Mouse (Mus musculus): ENCODE results near the gene Traf3. TPM values are rescaled to one million over a fixed set of nuclear protein-coding genes. Genes with fewer than 3 reads are reported as not detected.

Gene Traf3
- polyA plus RNA-seq, 1 experiment from 2014 or later = 8.9 TPM

GRCm38 (mm10) chr12:111241916-111242315, 75.7 kb downstream of the Traf3 start:
- H3K4me1 ChIP-seq = peaks cover 9% of the 10 kb centered on the region
- no peak overlapping the region for H3K4me3 ChIP-seq
- H3K4me2 ChIP-seq = no peak overlapping the region
- no peaks in the 10 kb centered on the region for H3K27me3 ChIP-seq
- no peaks in the 10 kb centered on the region for H3K9me3 ChIP-seq
- WGBS = 95% methylated on average over 6 of the region's 6 CpGs
- no peak overlapping the region for H3K9ac ChIP-seq
- ATAC-seq (ENCODE audit: borderline replicate concordance, extremely low read depth, low FRiP score, low TSS enrichment) = no peak
- H3K27ac ChIP-seq = no peak overlapping the region
- H3K36me3 ChIP-seq = no peaks in the 10 kb centered on the region

GRCm38 (mm10) chr12:111242346-111242745, 76.2 kb downstream of the Traf3 start:
- no peak overlapping the region for H3K9ac ChIP-seq
- 90% methylated on average over 5 of the region's 5 CpGs for WGBS

GRCm38 (mm10) chr12:111243733-111244132, 77.6 kb downstream of the Traf3 start:
- no peak for ATAC-seq (ENCODE audit: borderline replicate concordance, extremely low read depth, low FRiP score, low TSS enrichment)
- H3K4me1 ChIP-seq = no peaks in the 10 kb centered on the region; the same call in 1 of the 2 replicates
- H3K4me2 ChIP-seq = no peak overlapping the region
- H3K27me3 ChIP-seq = no peaks in the 10 kb centered on the region
- H3K9me3 ChIP-seq = no peaks in the 10 kb centered on the region
- no peaks in the 10 kb centered on the region; the same call in 1 of the 2 replicates for H3K36me3 ChIP-seq
- H3K27ac ChIP-seq = no peak overlapping the region
- 77% methylated on average over 12 of the region's 12 CpGs for WGBS
- no peak overlapping the region for H3K4me3 ChIP-seq
- H3K9ac ChIP-seq = no peak overlapping the region

More at GRCm38 (mm10) chr12:111242346-111242745, 76.2 kb downstream of the Traf3 start:
- H3K4me3 ChIP-seq = no peak overlapping the region
- no peaks in the 10 kb centered on the region; the same call in 1 of the 2 replicates for H3K36me3 ChIP-seq
- H3K4me2 ChIP-seq = no peak overlapping the region
- H3K27me3 ChIP-seq = no peaks in the 10 kb centered on the region
- no peak overlapping the region for H3K27ac ChIP-seq
- ATAC-seq (ENCODE audit: borderline replicate concordance, extremely low read depth, low FRiP score, low TSS enrichment) = no peak
- H3K4me1 ChIP-seq = peaks cover 9% of the 10 kb centered on the region
- no peaks in the 10 kb centered on the region for H3K9me3 ChIP-seq

- Histone ChIP-seq H3K27me3 (no peaks in the 10 kb centered on the region), H3K4me2 (no peak overlapping the region), H3K9ac (no peak overlapping the region), H3K9me3 (no peaks in the 10 kb centered on the region), H3K36me3 (peaks cover 3% of the 10 kb centered on the region; the same call in 1 of the 2 replicates), H3K4me3 (no peak overlapping the region), H3K27ac (no peak overlapping the region), H3K4me1 (no peaks in the 10 kb centered on the region)
- 79% methylated on average over 6 of the region's 6 CpGs for WGBS
- ATAC-seq (ENCODE audit: borderline replicate concordance, extremely low read depth, low FRiP score, low TSS enrichment) = no peak
Measured at GRCm38 (mm10) chr12:111245070-111245469, 78.9 kb downstream of the Traf3 start.

GRCm38 (mm10) chr12:111246808-111247464, 80.8 kb downstream of the Traf3 start:
- Histone ChIP-seq H3K4me2 (no peak overlapping the region), H3K36me3 (peaks cover 3% of the 10 kb centered on the region; the same call in 1 of the 2 replicates), H3K9me3 (no peaks in the 10 kb centered on the region), H3K4me3 (no peak overlapping the region), H3K27ac (no peak overlapping the region), H3K27me3 (no peaks in the 10 kb centered on the region), H3K4me1 (no peaks in the 10 kb centered on the region), H3K9ac (no peak overlapping the region)
- WGBS = 89% methylated on average over 9 of the region's 9 CpGs
- no peak for ATAC-seq (ENCODE audit: borderline replicate concordance, extremely low read depth, low FRiP score, low TSS enrichment)

- Histone ChIP-seq H3K27me3 (no peaks in the 10 kb centered on the region), H3K4me1 (no peaks in the 10 kb centered on the region), H3K36me3 (peaks cover 3% of the 10 kb centered on the region; the same call in 1 of the 2 replicates), H3K9ac (no peak overlapping the region), H3K9me3 (no peaks in the 10 kb centered on the region), H3K4me3 (no peak overlapping the region), H3K4me2 (no peak overlapping the region), H3K27ac (no peak overlapping the region)
- ATAC-seq (ENCODE audit: borderline replicate concordance, extremely low read depth, low FRiP score, low TSS enrichment) = no peak
- WGBS = 61% methylated on average over 3 of the region's 3 CpGs
Measured at GRCm38 (mm10) chr12:111249095-111249494, 82.9 kb downstream of the Traf3 start.

- no peaks in the 10 kb centered on the region for H3K4me1 ChIP-seq
- H3K4me2 ChIP-seq = no peak overlapping the region
- H3K36me3 ChIP-seq = peaks cover 4% of the 10 kb centered on the region; the same call in 1 of the 2 replicates
- 85% methylated on average over 8 of the region's 8 CpGs for WGBS
- H3K9ac ChIP-seq = no peak overlapping the region
- no peak for ATAC-seq (ENCODE audit: borderline replicate concordance, extremely low read depth, low FRiP score, low TSS enrichment)
- H3K9me3 ChIP-seq = no peaks in the 10 kb centered on the region
- no peak overlapping the region for H3K27ac ChIP-seq
- H3K27me3 ChIP-seq = no peaks in the 10 kb centered on the region
- H3K4me3 ChIP-seq = no peak overlapping the region
Measured at GRCm38 (mm10) chr12:111250116-111250515, 83.9 kb downstream of the Traf3 start.

GRCm38 (mm10) chr12:111251227-111251626, 85.1 kb downstream of the Traf3 start:
- WGBS = 63% methylated on average over 9 of the region's 9 CpGs
- Histone ChIP-seq H3K36me3 (peaks cover 10% of the 10 kb centered on the region; the same call in 1 of the 2 replicates), H3K27ac (no peak overlapping the region), H3K4me3 (no peak overlapping the region), H3K4me2 (no peak overlapping the region), H3K9ac (no peak overlapping the region), H3K4me1 (no peaks in the 10 kb centered on the region), H3K9me3 (no peaks in the 10 kb centered on the region), H3K27me3 (no peaks in the 10 kb centered on the region)
- no peak for ATAC-seq (ENCODE audit: borderline replicate concordance, extremely low read depth, low FRiP score, low TSS enrichment)

GRCm38 (mm10) chr12:111263650-111264049, 97.5 kb downstream of the Traf3 start:
- no peak for ATAC-seq (ENCODE audit: borderline replicate concordance, extremely low read depth, low FRiP score, low TSS enrichment)
- H3K36me3 ChIP-seq = peaks cover 22% of the 10 kb centered on the region
- no peak overlapping the region for H3K4me2 ChIP-seq
- no peaks in the 10 kb centered on the region for H3K9me3 ChIP-seq
- 95% methylated on average over 16 of the region's 16 CpGs for WGBS
- H3K27me3 ChIP-seq = no peaks in the 10 kb centered on the region
- H3K27ac ChIP-seq = no peak overlapping the region
- H3K9ac ChIP-seq = no peak overlapping the region
- H3K4me1 ChIP-seq = no peaks in the 10 kb centered on the region
- H3K4me3 ChIP-seq = no peak overlapping the region

- H3K9ac ChIP-seq = no peak overlapping the region
- peaks cover 22% of the 10 kb centered on the region for H3K36me3 ChIP-seq
- no peak for ATAC-seq (ENCODE audit: borderline replicate concordance, extremely low read depth, low FRiP score, low TSS enrichment)
- H3K4me2 ChIP-seq = no peak overlapping the region
- no peaks in the 10 kb centered on the region for H3K9me3 ChIP-seq
- WGBS = 60% methylated on average over 5 of the region's 5 CpGs
- peaks cover 13% of the 10 kb centered on the region for H3K27me3 ChIP-seq
- no peak overlapping the region for H3K4me3 ChIP-seq
- H3K4me1 ChIP-seq = no peaks in the 10 kb centered on the region
- H3K27ac ChIP-seq = no peak overlapping the region
Measured at GRCm38 (mm10) chr12:111265212-111265611, 99.0 kb downstream of the Traf3 start.

- Histone ChIP-seq H3K4me3 (no peak overlapping the region), H3K36me3 (peaks cover 10% of the 10 kb centered on the region), H3K9me3 (no peaks in the 10 kb centered on the region), H3K4me2 (no peak overlapping the region), H3K27ac (no peak overlapping the region), H3K9ac (no peak overlapping the region), H3K4me1 (peaks cover 8% of the 10 kb centered on the region), H3K27me3 (peaks cover 27% of the 10 kb centered on the region)
- 68% methylated on average over 12 of the region's 12 CpGs for WGBS
- ATAC-seq (ENCODE audit: borderline replicate concordance, extremely low read depth, low FRiP score, low TSS enrichment) = no peak
Measured at GRCm38 (mm10) chr12:111266592-111266991, 100.4 kb downstream of the Traf3 start.

GRCm38 (mm10) chr12:111267673-111268325, 101.6 kb downstream of the Traf3 start:
- H3K4me3 ChIP-seq = no peak overlapping the region
- ATAC-seq (ENCODE audit: borderline replicate concordance, extremely low read depth, low FRiP score, low TSS enrichment) = no peak

More at GRCm38 (mm10) chr12:111267673-111268325, 101.6 kb downstream of the Traf3 start:
- Histone ChIP-seq H3K4me1 (peaks cover 10% of the 10 kb centered on the region), H3K9me3 (no peaks in the 10 kb centered on the region), H3K36me3 (peaks cover 3% of the 10 kb centered on the region; the same call in 1 of the 2 replicates), H3K27me3 (peaks cover 39% of the 10 kb centered on the region), H3K27ac (no peak overlapping the region), H3K4me2 (no peak overlapping the region), H3K9ac (no peak overlapping the region)
- WGBS = 72% methylated on average over 4 of the region's 4 CpGs

Data from lung, embryonic 15.5 days (tissue).